ENCODE assay signal across 23 mouse cellular contexts in the genomic region with DNA sequence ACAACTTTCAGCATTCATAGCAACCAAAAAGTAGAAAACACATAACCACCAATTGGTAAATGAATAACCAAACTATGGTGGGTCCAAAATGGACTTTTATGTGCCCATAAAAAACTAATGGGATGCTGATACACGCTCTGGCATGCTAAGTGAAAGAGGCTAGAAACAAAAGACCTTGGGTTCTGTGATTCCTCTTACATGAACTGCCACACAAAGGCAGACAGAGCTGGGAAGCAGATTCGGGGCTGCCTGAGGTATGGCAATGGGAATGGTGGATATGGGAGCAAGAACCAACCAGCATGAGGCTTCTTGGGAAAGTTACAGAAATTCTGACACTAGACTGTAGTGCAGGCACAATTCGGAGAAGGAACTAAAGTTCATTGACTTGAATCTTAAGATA. TPM values are rescaled to one million over a fixed set of nuclear protein-coding genes. Genes with fewer than 3 reads are reported as not detected.
"Had no signal": no experiment of that assay in that cellular context is flagged by ENCODE, and none has a peak within 500 bp of the region (broad histone marks: within the 10 kb centered on the region; RNA-seq: fewer than 3 reads in every experiment).

No protein-coding gene starts in this region.

- H3K4me1 ChIP-seq: hindbrain, embryonic 13.5 days; hindbrain, embryonic 15.5 days; limb, embryonic 13.5 days; limb, embryonic 15.5 days; liver, embryonic 12.5 days had no signal

- H3K27me3 ChIP-seq: heart, embryonic 13.5 days; heart, embryonic 15.5 days; hindbrain, embryonic 13.5 days; hindbrain, embryonic 15.5 days; limb, embryonic 13.5 days; limb, embryonic 15.5 days; liver, embryonic 12.5 days had no signal

- ATAC-seq: forebrain, postnatal 0 days; hindbrain, postnatal 0 days; intestine, embryonic 16.5 days; liver, embryonic 12.5 days had no signal

- H3K9ac ChIP-seq: forebrain, postnatal 0 days; heart, embryonic 13.5 days; heart, embryonic 15.5 days; hindbrain, embryonic 13.5 days; hindbrain, embryonic 15.5 days; limb, embryonic 13.5 days; limb, embryonic 15.5 days; liver, embryonic 12.5 days; liver, embryonic 14.5 days had no signal

- H3K4me2 ChIP-seq: heart, embryonic 11.5 days; heart, embryonic 13.5 days; heart, embryonic 15.5 days; hindbrain, embryonic 13.5 days; hindbrain, embryonic 15.5 days; limb, embryonic 13.5 days; limb, embryonic 15.5 days; liver, embryonic 12.5 days had no signal

- H3K9me3 ChIP-seq: heart, embryonic 13.5 days; heart, embryonic 15.5 days; hindbrain, embryonic 13.5 days; hindbrain, embryonic 15.5 days; limb, embryonic 13.5 days; limb, embryonic 15.5 days; liver, embryonic 12.5 days had no signal

- H3K36me3 ChIP-seq: heart, embryonic 13.5 days; heart, embryonic 15.5 days; hindbrain, embryonic 13.5 days; hindbrain, embryonic 15.5 days; limb, embryonic 13.5 days; limb, embryonic 15.5 days; liver, embryonic 12.5 days had no signal

- H3K4me3 ChIP-seq: heart, adult 2 months; heart, embryonic 13.5 days; heart, embryonic 15.5 days; hindbrain, embryonic 13.5 days; hindbrain, embryonic 15.5 days; limb, embryonic 13.5 days; limb, embryonic 15.5 days; liver, embryonic 12.5 days had no signal

- H3K27ac ChIP-seq: heart, adult 2 months; heart, embryonic 13.5 days; heart, embryonic 15.5 days; hindbrain, embryonic 13.5 days; hindbrain, embryonic 15.5 days; hindbrain, postnatal 0 days; limb, embryonic 13.5 days; limb, embryonic 15.5 days; liver, embryonic 12.5 days; liver, embryonic 14.5 days had no signal

- DNase-seq: forebrain, postnatal 0 days; gastrocnemius, postnatal 14 days; gastrocnemius, postnatal 36 days; heart, adult 2 months; heart, postnatal 14 days; heart, postnatal 36 days; kidney, postnatal 10 days; kidney, postnatal 36 days; layer of hippocampus, adult 9-11 months; layer of hippocampus, postnatal 36 days; left cerebral cortex, postnatal 4 days had no signal

RNA-seq across cellular contexts. Expression of gene Fsip1, which starts 25.7 kb away (rescaled TPM):
- polyA plus RNA-seq: heart, embryonic 13.5 days; large intestine, adult 2 months had no signal
